Mouse (Mus musculus): ENCODE measurements around the gene Mtm1.
"Not testable (repeated sequence)": the region's sequence is repeated elsewhere in the genome, so short reads cannot be mapped to it uniquely, and the experiment has no call there.

Mtm1 gene

DNA sequence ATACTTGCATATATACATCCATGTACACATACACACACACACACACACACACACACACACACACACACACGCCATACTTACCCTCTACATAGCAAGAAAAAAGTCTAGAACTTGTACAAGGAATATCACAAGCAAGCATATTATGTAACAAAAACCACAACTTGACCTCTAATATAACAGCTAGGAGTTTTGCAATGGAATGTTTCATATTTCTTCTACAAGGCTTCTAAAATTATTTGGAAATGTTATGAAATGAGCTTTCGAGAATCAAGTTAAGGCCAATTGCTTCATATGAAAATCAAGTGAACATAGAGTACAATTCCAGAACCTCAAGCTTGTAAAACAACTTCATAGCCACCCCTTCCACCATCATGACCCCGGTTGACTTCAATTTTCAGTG, 74.9 kb downstream of the Mtm1 start:
- ATAC-seq (ENCODE audit: low TSS enrichment), result no peak

DNA sequence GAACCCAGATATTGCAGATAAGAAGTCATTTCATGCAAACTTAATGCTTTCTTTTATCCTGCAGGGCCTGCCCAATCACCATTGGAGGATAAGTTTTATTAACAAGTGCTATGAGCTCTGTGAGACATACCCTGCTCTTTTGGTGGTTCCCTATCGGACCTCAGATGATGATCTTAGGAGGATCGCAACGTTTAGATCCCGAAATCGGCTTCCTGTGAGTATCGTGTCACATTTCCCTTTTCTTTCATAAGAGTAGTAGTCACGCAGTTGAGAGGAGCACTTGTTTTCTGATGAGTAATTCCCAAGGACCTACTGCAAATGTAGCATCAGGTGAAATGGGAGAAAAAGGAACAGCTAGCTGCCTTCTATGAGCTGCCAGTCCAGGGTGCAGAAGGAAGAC, 76.5 kb downstream of the Mtm1 start:
- no peak for ATAC-seq (ENCODE audit: low TSS enrichment)

DNA sequence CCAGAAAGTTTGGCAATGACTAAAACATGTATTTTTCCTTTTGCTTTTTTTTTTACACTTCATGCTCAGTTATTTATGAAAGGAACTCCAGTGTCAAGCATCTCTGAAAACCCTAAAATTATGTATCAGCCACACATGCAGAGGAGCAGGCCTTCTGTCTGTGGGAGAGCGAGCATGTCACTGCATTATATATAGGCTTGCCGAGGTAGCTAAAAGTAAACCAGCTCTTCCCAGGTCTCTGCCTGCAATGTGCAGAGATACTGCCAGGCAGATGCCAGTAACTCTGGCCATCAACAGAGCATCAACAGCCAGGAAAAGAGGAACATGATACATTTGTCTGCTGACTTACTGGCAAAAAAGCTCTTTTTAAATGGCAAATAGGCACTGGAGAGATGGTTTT, 83.6 kb downstream of the Mtm1 start:
- ATAC-seq (ENCODE audit: low TSS enrichment), result peak; percentile 99

DNA sequence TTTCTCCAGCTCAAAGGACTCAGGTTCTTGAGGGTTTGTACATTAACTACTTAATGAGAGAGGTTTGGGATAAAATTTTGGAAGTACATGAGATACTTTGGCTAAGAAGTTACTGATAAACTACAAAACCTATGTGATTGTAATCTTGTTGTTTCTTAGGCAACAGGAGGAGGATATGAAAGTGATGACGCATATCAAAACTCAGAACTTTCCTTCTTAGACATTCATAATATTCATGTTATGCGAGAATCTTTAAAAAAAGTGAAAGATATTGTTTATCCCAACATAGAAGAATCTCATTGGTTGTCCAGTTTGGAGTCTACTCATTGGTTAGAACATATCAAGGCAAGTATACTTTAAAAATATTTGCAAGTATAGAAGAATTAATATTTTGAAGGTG, 85.4 kb downstream of the Mtm1 start:
- ATAC-seq (ENCODE audit: low TSS enrichment), result no peak

DNA sequence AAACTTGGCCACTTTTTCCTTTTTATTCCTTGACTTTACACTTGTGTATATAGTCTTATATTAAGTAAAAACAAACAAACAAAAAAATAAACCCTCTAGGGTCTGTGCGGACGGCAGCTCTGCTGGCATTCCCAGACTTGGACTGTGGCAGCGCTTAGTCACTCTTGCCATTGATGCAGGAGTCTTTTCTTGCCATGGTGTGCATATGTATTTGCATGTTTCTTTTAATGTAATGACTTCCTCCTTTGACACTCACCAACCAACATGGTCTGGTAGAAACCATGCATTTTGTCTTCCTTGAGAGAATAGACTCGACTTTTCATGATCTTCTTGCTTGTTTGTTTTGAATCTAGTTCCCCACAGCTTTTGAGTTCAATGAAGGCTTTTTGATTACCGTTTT, 91.6 kb downstream of the Mtm1 start:
- no peak for ATAC-seq (ENCODE audit: low TSS enrichment)

DNA sequence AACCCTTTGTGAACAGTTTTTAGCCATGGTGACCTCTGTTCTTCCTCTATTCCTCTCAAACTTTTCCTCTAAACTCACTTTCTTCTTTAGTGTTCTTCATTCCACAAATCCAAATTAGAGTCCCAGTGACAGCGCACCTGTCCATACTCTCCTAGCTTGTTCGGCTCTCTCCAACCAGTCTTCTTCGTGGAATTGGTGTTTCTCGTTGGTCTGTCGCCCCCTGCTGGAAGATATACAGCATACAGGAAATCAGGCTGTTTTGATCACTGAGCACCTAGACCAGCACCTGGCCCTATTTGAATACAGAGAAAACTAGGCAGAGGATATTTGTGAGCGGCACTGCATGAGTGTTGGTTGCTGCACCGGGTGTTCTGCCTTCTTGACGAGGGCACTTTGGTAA, 100.7 kb downstream of the Mtm1 start:
- ATAC-seq (ENCODE audit: low TSS enrichment), result peak; percentile 85

DNA sequence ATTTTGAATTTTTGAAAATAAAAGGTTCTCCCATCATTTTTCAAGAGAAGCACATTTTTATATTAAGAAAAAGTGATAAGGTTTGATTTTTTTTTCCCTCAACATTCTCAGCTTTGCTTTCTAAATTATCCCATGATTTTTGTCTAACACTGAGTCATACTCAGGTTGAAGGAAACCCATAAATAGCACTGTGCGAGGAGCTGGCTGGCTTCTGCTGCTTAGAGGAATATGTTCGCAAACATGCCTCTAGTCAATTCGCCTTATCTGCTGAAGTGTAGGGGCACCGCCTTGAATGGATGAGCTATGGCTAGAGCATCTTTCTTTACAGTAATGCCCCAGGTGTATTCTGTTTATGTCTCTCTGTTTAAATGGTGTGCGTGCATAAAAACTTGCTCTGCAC, 103.8 kb downstream of the Mtm1 start:
- ATAC-seq (ENCODE audit: low TSS enrichment), result peak; percentile 69

DNA sequence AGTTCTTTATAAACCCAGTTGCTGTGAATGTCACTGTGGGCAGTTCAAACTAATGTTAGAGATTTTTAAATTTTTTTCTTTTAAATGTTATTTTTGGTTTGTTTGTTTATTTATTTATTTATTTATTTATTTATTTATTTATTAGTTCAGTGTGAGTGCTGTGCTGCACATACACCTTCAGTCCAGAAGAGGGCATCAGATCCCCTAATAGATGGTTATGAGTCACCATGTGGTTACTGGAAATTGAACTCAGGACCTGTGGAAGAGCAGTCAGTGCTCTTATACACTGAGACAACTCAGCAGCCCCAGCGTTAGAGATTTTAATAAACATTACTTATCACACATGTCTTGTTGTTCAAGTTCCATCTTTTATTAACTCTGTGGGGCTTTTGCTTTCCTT, 141.5 kb downstream of the Mtm1 start:
- ATAC-seq (ENCODE audit: low TSS enrichment), result no peak

DNA sequence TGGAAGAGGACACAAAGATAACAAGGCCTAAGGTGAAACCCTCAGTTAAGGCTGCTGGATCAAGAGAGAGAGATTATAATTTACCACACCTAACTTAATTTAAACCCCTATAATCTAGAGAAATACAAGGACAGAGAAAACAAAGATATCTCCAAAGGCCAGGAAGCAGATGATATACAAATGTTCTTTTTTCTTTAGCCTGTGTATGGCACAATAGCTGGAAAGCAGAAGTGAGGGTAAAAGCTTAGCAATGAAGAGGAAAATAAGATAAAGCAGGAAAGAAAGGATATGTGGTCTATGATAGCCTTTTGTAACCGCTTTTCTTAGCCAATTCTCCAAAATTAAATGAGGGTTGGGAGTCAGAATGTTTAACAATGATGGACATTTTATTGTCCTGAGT, 144.8 kb downstream of the Mtm1 start:
- ATAC-seq (ENCODE audit: low TSS enrichment), result no peak

DNA sequence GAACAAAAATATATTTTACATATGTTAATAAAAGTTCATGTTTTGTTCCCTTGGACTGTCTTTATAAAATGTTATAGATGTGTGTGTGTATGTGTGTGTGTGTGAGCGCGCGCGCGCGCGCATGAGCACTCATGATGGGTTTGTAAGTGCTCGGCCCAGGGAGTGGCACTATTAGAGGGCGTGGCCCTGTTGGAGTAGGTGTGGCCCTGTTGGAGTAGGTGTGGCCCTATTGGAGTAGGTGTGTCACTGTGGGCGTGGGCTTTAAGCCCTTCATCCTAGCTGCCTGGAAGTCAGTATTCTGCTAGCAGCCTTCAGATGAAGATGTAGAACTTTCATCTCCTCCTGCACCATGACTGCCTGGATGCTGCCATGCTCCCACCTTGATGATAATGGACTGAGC, 151.2 kb downstream of the Mtm1 start:
- not testable (repeated sequence) for ATAC-seq (ENCODE audit: low TSS enrichment)

DNA sequence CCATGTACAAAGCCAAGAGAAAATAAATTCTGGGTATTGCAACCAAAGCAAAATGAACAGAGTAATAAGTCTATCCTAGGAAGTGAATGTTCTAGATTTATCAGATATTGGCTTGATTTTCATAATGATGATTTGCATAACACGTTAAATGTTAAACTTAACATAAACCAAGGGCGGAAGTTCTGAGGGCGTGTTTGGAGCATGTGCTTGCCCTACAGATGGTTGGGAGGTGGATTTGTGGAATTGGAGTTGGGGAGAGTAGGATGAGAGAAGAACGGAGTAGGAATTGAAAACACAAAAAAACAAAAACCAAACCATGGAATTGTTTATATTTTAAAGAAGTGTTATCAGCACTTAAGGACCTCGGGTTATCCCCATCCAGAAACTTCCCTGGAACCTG, 153.5 kb downstream of the Mtm1 start:
- peak; percentile 74 for ATAC-seq (ENCODE audit: low TSS enrichment)

DNA sequence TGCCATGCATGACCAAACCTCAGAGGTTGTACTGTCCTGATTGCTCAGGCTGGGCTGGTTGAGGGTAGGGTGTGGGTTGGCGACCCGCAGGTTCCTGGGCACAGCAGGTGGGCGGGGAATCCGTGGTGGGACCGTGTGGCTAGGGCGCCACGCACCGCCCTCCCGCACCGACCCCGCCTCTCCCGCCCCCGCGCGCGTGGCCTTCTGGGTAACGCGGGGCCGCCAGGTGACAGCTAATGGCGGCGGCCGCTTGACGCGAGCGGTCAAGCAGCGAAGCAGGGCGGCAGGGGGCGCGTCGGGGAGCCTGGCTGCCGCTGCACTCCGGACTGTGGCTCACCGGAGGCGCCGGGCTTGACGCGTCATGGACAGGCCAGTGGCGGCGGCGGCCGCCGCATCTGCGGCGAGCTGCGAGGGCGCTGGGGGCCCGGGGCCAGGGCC, 154.0 kb downstream of the Mtm1 start, which contains the start of gene Mtmr1:
Gene Mtmr1, plus strand, starts transcription at position 207 of the 438 bp plus-strand sequence.
- ATAC-seq (ENCODE audit: low TSS enrichment), result peak; percentile 87

DNA sequence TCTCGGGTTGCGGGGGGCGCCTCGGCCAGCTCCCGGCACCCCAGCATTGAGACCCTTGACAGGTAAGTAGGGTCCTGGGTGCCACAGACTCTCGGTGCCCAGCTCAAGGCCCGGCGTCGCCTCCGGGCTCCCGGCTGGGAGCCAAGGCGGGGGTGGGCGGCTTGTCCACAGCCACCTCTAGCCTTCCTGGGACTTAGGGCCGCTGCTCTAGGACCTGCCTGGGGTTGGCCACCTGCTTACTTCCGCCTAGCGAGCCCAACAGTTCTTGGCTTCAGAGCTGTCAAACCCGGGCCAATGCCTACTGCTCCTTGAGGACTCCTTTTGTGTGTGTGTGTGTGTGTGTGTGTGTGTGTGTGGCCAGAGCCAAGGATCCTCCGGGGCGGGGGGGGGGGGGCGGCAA, 154.4 kb downstream of the Mtm1 start:
- ATAC-seq (ENCODE audit: low TSS enrichment), result peak; percentile 42
